Comparison of ENCODE assay signal across 12 mouse cellular contexts in genomic region chr16:35652206-35652605, GRCm38 (mm10).
DNase-seq lines count a peak whose midpoint lies in the region; ATAC-seq and TF ChIP-seq lines count a peak whose summit lies in the region.
"Had no signal": no experiment of that assay in that cellular context is flagged by ENCODE, and none has a peak within 500 bp of the region (broad histone marks: within the 10 kb centered on the region; RNA-seq: fewer than 3 reads in every experiment).

No protein-coding gene starts in this region.

- no peaks in the 10 kb centered on the region for H3K27me3 ChIP-seq in hindbrain, embryonic 16.5 days (replicated peaks; ENCODE audit: control insufficient read depth, insufficient read depth, low read length)
- no peaks in the 10 kb centered on the region for H3K27me3 ChIP-seq in hindbrain, embryonic 13.5 days
- H3K27me3 ChIP-seq in intestine, postnatal 0 days (replicated peaks; ENCODE audit: control insufficient read depth, insufficient read depth, low read length): no peaks in the 10 kb centered on the region
- H3K27me3 ChIP-seq: forebrain, embryonic 12.5 days had no signal

- 44% methylated on average over 6 of the region's 6 CpGs for WGBS in hindbrain, embryonic 16.5 days
- WGBS in hindbrain, embryonic 13.5 days: 62% methylated on average over 6 of the region's 6 CpGs
- 69% methylated on average over 6 of the region's 6 CpGs for WGBS in intestine, postnatal 0 days

- H3K36me3 ChIP-seq in hindbrain, embryonic 16.5 days (ENCODE audit: control insufficient read depth, insufficient read depth, low read length): no peaks in the 10 kb centered on the region
- H3K36me3 ChIP-seq in hindbrain, embryonic 13.5 days: peaks cover 6% of the 10 kb centered on the region; the same call in 1 of the 2 replicates
- no peaks in the 10 kb centered on the region for H3K36me3 ChIP-seq in intestine, postnatal 0 days (ENCODE audit: control insufficient read depth, insufficient read depth)
- H3K36me3 ChIP-seq: kidney, embryonic 15.5 days; limb, embryonic 12.5 days had no signal

- no peak overlapping the region for H3K4me3 ChIP-seq in hindbrain, embryonic 16.5 days (ENCODE audit: low read length)
- H3K4me3 ChIP-seq in hindbrain, embryonic 13.5 days: no peak overlapping the region
- no peak overlapping the region for H3K4me3 ChIP-seq in intestine, postnatal 0 days (ENCODE audit: low read depth, low read length)
- H3K4me3 ChIP-seq: forebrain, embryonic 12.5 days; kidney, embryonic 15.5 days; limb, embryonic 12.5 days had no signal

- H3K27ac ChIP-seq in hindbrain, embryonic 16.5 days (ENCODE audit: low read depth, low read length): no peak overlapping the region
- H3K27ac ChIP-seq in hindbrain, embryonic 13.5 days: no peak overlapping the region
- H3K27ac ChIP-seq in intestine, postnatal 0 days (ENCODE audit: low read depth, low read length): no peak overlapping the region
- H3K27ac ChIP-seq: forebrain, embryonic 12.5 days; kidney, embryonic 15.5 days; limb, embryonic 12.5 days had no signal

- ATAC-seq in hindbrain, embryonic 16.5 days: peak; percentile 83
- ATAC-seq in hindbrain, embryonic 13.5 days (ENCODE audit: low FRiP score): no peak
- no peak for ATAC-seq in intestine, postnatal 0 days

- no peak for TF ChIP-seq CTCF in intestine, postnatal 0 days (IDR thresholded peaks at IDR 0.05; ENCODE audit: low read depth)

- peak; percentile 93 for DNase-seq in adrenal gland, adult 2 months
- peak; percentile 98 for DNase-seq in brain, adult 2 months (ENCODE audit: low read depth, low spot score)
- DNase-seq in cerebellum, postnatal 36 days: peak; percentile 81 to 84
- DNase-seq in right cerebral cortex, postnatal 4 days: no peak
- DNase-seq: lung, embryonic 14.5 days; right cerebral cortex, postnatal 14 days had no signal

- H3K9ac ChIP-seq in hindbrain, embryonic 16.5 days (ENCODE audit: low read depth, low read length): no peak overlapping the region
- no peak overlapping the region for H3K9ac ChIP-seq in hindbrain, embryonic 13.5 days
- H3K9ac ChIP-seq in intestine, postnatal 0 days (ENCODE audit: low read depth, low read length): no peak overlapping the region
- H3K9ac ChIP-seq: forebrain, embryonic 12.5 days; kidney, embryonic 15.5 days; limb, embryonic 12.5 days; lung, embryonic 14.5 days had no signal

- peaks cover 4% of the 10 kb centered on the region; the same call in 1 of the 2 replicates for H3K4me1 ChIP-seq in hindbrain, embryonic 16.5 days (ENCODE audit: control insufficient read depth, insufficient read depth, low read depth, low read length)
- H3K4me1 ChIP-seq in hindbrain, embryonic 13.5 days (replicated peaks): 0 out of 2 replicates have a peak, but pooled peaks cover 4% of the 10 kb centered on the region
- H3K4me1 ChIP-seq in intestine, postnatal 0 days (replicated peaks; ENCODE audit: control insufficient read depth, insufficient read depth, low read length): no peaks in the 10 kb centered on the region
- H3K4me1 ChIP-seq: forebrain, embryonic 12.5 days; kidney, embryonic 15.5 days; limb, embryonic 12.5 days had no signal

- no peak overlapping the region for H3K4me2 ChIP-seq in hindbrain, embryonic 16.5 days (ENCODE audit: low read length)
- H3K4me2 ChIP-seq in hindbrain, embryonic 13.5 days: no peak overlapping the region
- H3K4me2 ChIP-seq in intestine, postnatal 0 days (replicated peaks; ENCODE audit: low read depth): no peak overlapping the region
- H3K4me2 ChIP-seq: forebrain, embryonic 12.5 days; kidney, embryonic 15.5 days; limb, embryonic 12.5 days; lung, embryonic 14.5 days had no signal

- H3K9me3 ChIP-seq in hindbrain, embryonic 16.5 days (ENCODE audit: control insufficient read depth, low read length): no peaks in the 10 kb centered on the region
- no peaks in the 10 kb centered on the region for H3K9me3 ChIP-seq in hindbrain, embryonic 13.5 days
- H3K9me3 ChIP-seq in intestine, postnatal 0 days (ENCODE audit: control insufficient read depth): no peaks in the 10 kb centered on the region
- H3K9me3 ChIP-seq: forebrain, embryonic 12.5 days; kidney, embryonic 15.5 days; limb, embryonic 12.5 days had no signal
